Mouse (Mus musculus) spleen, adult 18-20 months (tissue): ENCODE data around the gene Ccno.
A peak's percentile ranks its signal among the peaks of the same experiment; 100 is the strongest.
"Not testable (repeated sequence)": the region's sequence is repeated elsewhere in the genome, so short reads cannot be mapped to it uniquely, and the experiment has no call there.

ENCODE experiments used
- DNase-seq, 2 experiments: peaks; one replicate each; pipeline ENCODE4 v3.0.0; 2022; ENCODE audit warnings: mixed read lengths in 2 of 2

Ccno gene

GRCm38 (mm10) chr13:113000576-113001318 is 13.1 kb downstream of the Ccno start:
- DNase-seq: no peak

GRCm38 (mm10) chr13:113012683-113013082 is 25.1 kb downstream of the Ccno start:
- no peak for DNase-seq

GRCm38 (mm10) chr13:113013174-113013953 is 25.8 kb downstream of the Ccno start:
- not testable (repeated sequence) for DNase-seq

GRCm38 (mm10) chr13:113021521-113021920 is 33.9 kb downstream of the Ccno start:
- DNase-seq: no peak

- no peak for DNase-seq
These were observed 34.9 kb downstream of the Ccno start for GRCm38 (mm10) chr13:113022467-113022866.

- DNase-seq: no peak
These were observed 35.9 kb downstream of the Ccno start for GRCm38 (mm10) chr13:113023274-113024143.

GRCm38 (mm10) chr13:113031351-113031750 is 43.7 kb downstream of the Ccno start:
- DNase-seq: no peak

GRCm38 (mm10) chr13:113031792-113032571 is 44.4 kb downstream of the Ccno start:
- DNase-seq: no peak

GRCm38 (mm10) chr13:113032831-113033230 is 45.2 kb downstream of the Ccno start:
- no peak for DNase-seq

GRCm38 (mm10) chr13:113034271-113034886 is 46.8 kb downstream of the Ccno start:
- DNase-seq: no peak

- peak; percentile 44 to 46 for DNase-seq
These were observed 47.4 kb downstream of the Ccno start, which contains the start of gene Cdc20b for GRCm38 (mm10) chr13:113034950-113035421. Gene Cdc20b, plus strand, starts transcription at chr13:113035111.

- peak in 1 of 2 experiments; percentile 40 for DNase-seq
These were observed 48.2 kb downstream of the Ccno start for GRCm38 (mm10) chr13:113035852-113036251.
